Mouse (Mus musculus) urinary bladder, postnatal 0 days (tissue): ENCODE data around the gene Naf1. TPM values are rescaled to one million over a fixed set of nuclear protein-coding genes. Genes with fewer than 3 reads are reported as not detected.

Experiments used
- polyA plus RNA-seq: library from polyadenylated mRNA; unstranded; fragments of >200 nt; fragmentation: Nextera tagmentation; extraction: Ambion mirVana; gene quantifications from 2 replicates; pipeline ENCODE4 v1.2.1, GENCODE M21; 2015

The Naf1 gene
- 2.0 and 2.3 TPM in 2 replicates for polyA plus RNA-seq

GRCm38 (mm10) chr8:66860023-66860422 is at the start of gene Naf1:
Gene Naf1 (plus strand): TSS chr8:66860217.

Other genes with a start within 250 kb of the Naf1 start
- gene Npy5r, start 172.1 kb upstream of the Naf1 start, polyA plus RNA-seq = not detected in 2 replicates
- gene Npy1r, start 163.0 kb upstream of the Naf1 start, polyA plus RNA-seq = 5.6 and 7.6 TPM in 2 replicates